Mouse (Mus musculus): ENCODE measurements around the gene Pole. TPM values are rescaled to one million over a fixed set of nuclear protein-coding genes. Genes with fewer than 3 reads are reported as not detected.

Gene Pole
- polyA plus RNA-seq (2015; fragmentation: Nextera tagmentation; extraction: Ambion mirVana), result 3.4 and 4.6 TPM in 2 replicates

DNA sequence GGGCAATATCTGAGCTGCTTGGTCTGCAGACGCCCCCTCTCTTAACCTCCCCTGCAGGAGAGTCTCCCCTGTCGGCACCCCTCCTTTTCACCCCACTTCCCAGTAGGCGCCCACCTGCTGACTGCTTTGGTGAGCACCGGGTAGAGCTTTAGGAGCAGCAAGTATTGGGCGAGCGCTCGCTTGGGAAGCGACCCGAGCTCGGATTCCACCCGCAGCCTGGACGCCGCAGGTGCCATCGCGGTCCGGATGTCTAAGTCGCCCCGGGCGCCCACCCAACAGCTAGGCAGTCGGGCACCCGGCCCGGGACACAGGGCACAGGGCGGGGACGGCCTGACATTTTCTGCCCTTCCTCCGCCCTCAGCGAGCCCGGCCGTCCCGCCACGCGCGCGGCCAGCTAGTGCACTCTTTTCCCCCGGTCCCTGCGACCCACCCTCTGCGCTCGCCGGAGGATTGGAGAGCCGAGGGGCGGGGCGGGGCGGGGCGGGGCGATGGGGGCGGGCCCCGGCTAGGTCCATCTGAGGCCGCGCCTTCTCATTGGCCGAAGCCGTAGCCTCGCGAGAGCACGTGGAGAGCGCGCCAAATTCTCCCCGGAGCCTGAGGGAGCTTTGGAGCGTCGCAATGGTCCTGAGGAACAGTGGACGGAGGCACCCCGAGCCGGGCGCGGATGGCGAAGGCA is at the start of gene Pole, which contains the start of gene Pxmp2:
Pole (plus strand) TSS at position 537 of the 676 bp plus-strand sequence.
Pxmp2 (minus strand) TSS at position 417 of the 676 bp plus-strand sequence.

DNA sequence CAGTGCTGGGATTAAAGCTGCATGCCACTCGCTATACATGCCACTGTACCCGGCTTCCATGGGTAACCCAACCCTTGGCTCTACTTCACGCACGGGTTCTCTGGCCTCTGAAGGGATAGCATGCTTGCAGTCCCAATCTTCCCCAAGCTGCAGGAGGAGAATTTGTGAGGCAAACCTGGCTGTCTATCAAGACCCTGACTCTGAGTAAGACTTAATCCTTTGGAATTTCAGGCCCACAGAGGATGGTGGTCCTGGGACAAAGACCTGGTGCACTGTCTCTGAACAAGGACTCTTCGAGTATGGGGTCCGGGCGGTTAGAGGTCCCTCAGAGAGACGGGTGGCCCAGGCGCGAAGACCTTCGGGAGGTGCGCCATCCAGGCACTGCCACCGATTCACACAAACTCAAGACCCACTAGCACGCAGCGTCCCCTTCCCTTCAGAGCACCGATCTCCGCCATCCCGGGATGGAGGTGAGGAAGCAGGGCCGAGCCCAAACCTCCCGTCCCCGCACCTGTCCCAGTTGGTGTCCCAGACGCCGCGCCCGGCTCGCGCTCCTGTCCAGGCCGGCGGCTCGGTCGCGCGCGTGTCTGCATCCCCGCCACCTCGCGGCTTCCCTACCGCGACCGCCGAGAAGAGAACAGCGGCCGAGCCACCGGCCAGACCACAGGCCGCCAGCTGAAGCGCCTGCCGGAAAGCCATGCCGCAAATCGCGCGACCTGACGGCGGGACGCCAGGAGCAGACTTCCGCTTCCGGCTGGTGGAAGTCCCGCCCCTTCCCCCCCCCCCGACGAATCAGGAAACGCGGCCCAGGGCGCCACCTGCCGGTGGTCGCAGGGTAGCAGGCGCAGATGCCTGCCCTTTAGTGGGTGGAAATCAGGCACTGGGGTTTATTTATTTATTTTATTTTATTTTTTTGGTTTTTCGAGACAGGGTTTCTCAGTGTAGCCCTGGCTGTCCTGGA is 16.7 kb upstream of the Pole start, which contains the start of gene Pgam5:
Pgam5 (minus strand) TSS at position 773 of the 961 bp plus-strand sequence.

DNA sequence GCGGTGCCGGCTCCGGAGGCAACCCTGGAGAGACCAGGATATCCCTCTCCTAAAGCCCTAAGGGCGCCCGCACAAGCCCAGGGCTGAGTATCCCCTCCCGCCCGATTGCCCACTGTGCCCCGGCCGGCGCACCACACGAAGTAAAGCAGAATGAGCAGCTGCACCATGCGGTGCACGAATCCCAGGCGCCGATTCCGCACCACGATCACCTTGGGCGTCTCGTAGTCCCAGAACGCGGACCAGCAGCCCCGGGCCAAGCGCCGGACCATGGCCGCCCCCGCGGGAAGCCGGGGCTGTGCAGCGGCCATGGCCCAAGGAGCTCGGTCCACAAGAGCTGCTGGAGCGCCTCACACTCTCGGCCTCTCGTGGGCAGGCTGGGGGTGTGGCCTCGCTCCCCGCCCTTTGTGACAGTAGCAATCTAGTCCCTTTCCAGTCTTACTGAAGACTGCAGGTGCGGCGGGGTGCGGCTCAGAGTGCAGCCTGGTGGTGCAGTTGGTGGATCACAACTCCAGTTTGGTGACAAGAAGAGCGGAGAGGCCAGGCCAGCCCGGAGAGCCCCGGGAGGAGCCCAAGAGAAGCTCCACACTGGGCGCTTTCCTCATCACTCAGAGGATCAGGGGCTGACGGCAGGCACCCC is 56.7 kb downstream of the Pole start, which contains the start of gene P2rx2:
P2rx2 (minus strand) TSS at position 565 of the 637 bp plus-strand sequence.

DNA sequence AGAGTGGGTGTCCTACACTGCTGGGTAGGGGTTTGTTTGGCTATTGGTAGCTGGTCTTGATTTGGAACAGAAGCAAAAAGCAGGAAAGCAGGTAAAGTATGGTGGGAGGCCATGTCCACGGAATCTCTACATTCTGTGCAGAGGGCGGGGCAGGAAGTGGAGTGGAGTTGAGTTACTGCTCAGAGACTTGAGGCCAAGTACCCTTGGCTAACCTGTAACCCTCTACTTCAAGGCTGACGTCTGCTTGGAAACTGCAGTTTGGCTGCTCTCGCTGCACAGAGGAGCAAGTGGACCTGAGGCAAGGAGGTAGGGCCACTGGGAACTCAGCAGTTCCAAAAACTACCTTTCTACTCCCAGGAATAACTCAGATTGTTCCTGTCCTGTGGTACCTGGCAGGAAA is 58.4 kb downstream of the Pole start, which contains the start of gene Lrcol1:
Lrcol1 (plus strand) TSS at position 207 of the 400 bp plus-strand sequence.

Other genes starting within 250 kb of the Pole start
- gene Gm17655, start 213.8 kb upstream of the Pole start, polyA plus RNA-seq (2015; fragmentation: Nextera tagmentation; extraction: Ambion mirVana), result 4.3 and 5.1 TPM in 2 replicates
- 0.39 and 0.41 TPM in 2 replicates for gene Gm35315, start 191.9 kb upstream of the Pole start, polyA plus RNA-seq (2015; fragmentation: Nextera tagmentation; extraction: Ambion mirVana)
- gene Plcxd1, start 186.3 kb upstream of the Pole start, polyA plus RNA-seq (2015; fragmentation: Nextera tagmentation; extraction: Ambion mirVana), result 9.1 and 9.2 TPM in 2 replicates
- gene Gtpbp6, start 178.1 kb upstream of the Pole start, polyA plus RNA-seq (2015; fragmentation: Nextera tagmentation; extraction: Ambion mirVana), result 63.0 and 73.9 TPM in 2 replicates
- 14.4 and 14.7 TPM in 2 replicates for gene Zfp605, start 176.2 kb upstream of the Pole start, polyA plus RNA-seq (2015; fragmentation: Nextera tagmentation; extraction: Ambion mirVana)
- 46.6 and 53.5 TPM in 2 replicates for gene Chfr, start 150.5 kb upstream of the Pole start, polyA plus RNA-seq (2015; fragmentation: Nextera tagmentation; extraction: Ambion mirVana)
- 17.1 and 17.5 TPM in 2 replicates for gene Golga3, start 109.6 kb upstream of the Pole start, polyA plus RNA-seq (2015; fragmentation: Nextera tagmentation; extraction: Ambion mirVana)
- 20.0 and 22.5 TPM in 2 replicates for gene Ankle2, start 55.3 kb upstream of the Pole start, polyA plus RNA-seq (2015; fragmentation: Nextera tagmentation; extraction: Ambion mirVana)
- gene Pgam5, start 16.4 kb upstream of the Pole start, polyA plus RNA-seq (2015; fragmentation: Nextera tagmentation; extraction: Ambion mirVana), result 91.6 and 96.7 TPM in 2 replicates
- gene Pxmp2, start 120 bp upstream of the Pole start, polyA plus RNA-seq (2015; fragmentation: Nextera tagmentation; extraction: Ambion mirVana), result 24.0 and 30.3 TPM in 2 replicates
- 10.4 and 12.5 TPM in 2 replicates for gene P2rx2, start 56.9 kb downstream of the Pole start, polyA plus RNA-seq (2015; fragmentation: Nextera tagmentation; extraction: Ambion mirVana)
- 0.47 TPM in 1 of 2 replicates, not detected in the other for gene Lrcol1, start 58.4 kb downstream of the Pole start, polyA plus RNA-seq (2015; fragmentation: Nextera tagmentation; extraction: Ambion mirVana)
- 19.2 and 22.6 TPM in 2 replicates for gene Fbrsl1, start 162.2 kb downstream of the Pole start, polyA plus RNA-seq (2015; fragmentation: Nextera tagmentation; extraction: Ambion mirVana)